Mouse (Mus musculus) CD4-positive, CD25-positive, alpha-beta regulatory T cell, adult 2 months (primary cell): ENCODE measurements at regions not wholly inside any gene's neighbourhood (a gene's known extent, or its start where the extent isn't known, plus 50 kb on each side); places are given as distances from the start of the nearest gene placed in this dataset.

Experiments used
- DNase-seq: peaks from one replicate; pipeline ENCODE4 v3.0.0-alpha.2; 2012; ENCODE audit warnings: low read depth, low spot score

- no peak for DNase-seq
Measured at GRCm38 (mm10) chr9:117870616-117871015, 169.7 kb upstream of the Azi2 start.

GRCm38 (mm10) chr9:117863944-117864343 is 176.4 kb upstream of the Azi2 start:
- DNase-seq = peak; percentile 14

- DNase-seq = no peak
Measured at GRCm38 (mm10) chr9:117863318-117863717, 177.0 kb upstream of the Azi2 start.

GRCm38 (mm10) chr9:117859580-117860045 is 180.7 kb upstream of the Azi2 start:
- no peak for DNase-seq

GRCm38 (mm10) chr9:117843531-117843930 is 196.8 kb upstream of the Azi2 start:
- DNase-seq = no peak

- no peak for DNase-seq
Measured at GRCm38 (mm10) chr9:117836696-117837380, 203.5 kb upstream of the Azi2 start.

GRCm38 (mm10) chr9:117833586-117833985 is 203.9 kb upstream of the Rbms3 start:
- DNase-seq = no peak

- DNase-seq = no peak
Measured at GRCm38 (mm10) chr9:117814661-117815060, 184.9 kb upstream of the Rbms3 start.

GRCm38 (mm10) chr9:117813216-117813615 is 183.5 kb upstream of the Rbms3 start:
- no peak for DNase-seq

- DNase-seq = no peak
Measured at GRCm38 (mm10) chr9:117805812-117806211, 176.1 kb upstream of the Rbms3 start.

GRCm38 (mm10) chr9:117784186-117784591 is 154.5 kb upstream of the Rbms3 start:
- DNase-seq = no peak

GRCm38 (mm10) chr9:117754651-117755050 is 124.9 kb upstream of the Rbms3 start:
- DNase-seq = no peak

- DNase-seq = no peak
Measured at GRCm38 (mm10) chr9:117753466-117753865, 123.8 kb upstream of the Rbms3 start.

- no peak for DNase-seq
Measured at GRCm38 (mm10) chr9:117744906-117745305, 115.2 kb upstream of the Rbms3 start.

GRCm38 (mm10) chr9:117729366-117729765 is 99.7 kb upstream of the Rbms3 start:
- no peak for DNase-seq

- DNase-seq = no peak
Measured at GRCm38 (mm10) chr9:117720161-117720598, 90.5 kb upstream of the Rbms3 start.

GRCm38 (mm10) chr9:117717346-117717745 is 87.6 kb upstream of the Rbms3 start:
- no peak for DNase-seq

- DNase-seq = no peak
Measured at GRCm38 (mm10) chr9:117716476-117716875, 86.8 kb upstream of the Rbms3 start.

- DNase-seq = no peak
Measured at GRCm38 (mm10) chr9:117714741-117715675, 85.3 kb upstream of the Rbms3 start.

- DNase-seq = no peak
Measured at GRCm38 (mm10) chr9:117713121-117713520, 83.4 kb upstream of the Rbms3 start.

GRCm38 (mm10) chr9:117711793-117712192 is 82.1 kb upstream of the Rbms3 start:
- DNase-seq = no peak

GRCm38 (mm10) chr9:117710966-117711365 is 81.3 kb upstream of the Rbms3 start:
- DNase-seq = no peak

- no peak for DNase-seq
Measured at GRCm38 (mm10) chr9:117709677-117710076, 80.0 kb upstream of the Rbms3 start.
